Mouse (Mus musculus) left cerebral cortex, adult 9 months (tissue): ENCODE measurements around the gene Sec14l2.
"Not testable (repeated sequence)": the region's sequence is repeated elsewhere in the genome, so short reads cannot be mapped to it uniquely, and the experiment has no call there.

ENCODE experiments used
- DNase-seq, 2 experiments: peaks; one replicate each; pipeline ENCODE4 v3.0.0; 2022; ENCODE audit warnings: low spot score in 2 of 2

Gene Sec14l2

GRCm38 (mm10) chr11:4133450-4133849 lies 10.2 kb upstream of the Sec14l2 start:
- DNase-seq = no peak

DNA sequence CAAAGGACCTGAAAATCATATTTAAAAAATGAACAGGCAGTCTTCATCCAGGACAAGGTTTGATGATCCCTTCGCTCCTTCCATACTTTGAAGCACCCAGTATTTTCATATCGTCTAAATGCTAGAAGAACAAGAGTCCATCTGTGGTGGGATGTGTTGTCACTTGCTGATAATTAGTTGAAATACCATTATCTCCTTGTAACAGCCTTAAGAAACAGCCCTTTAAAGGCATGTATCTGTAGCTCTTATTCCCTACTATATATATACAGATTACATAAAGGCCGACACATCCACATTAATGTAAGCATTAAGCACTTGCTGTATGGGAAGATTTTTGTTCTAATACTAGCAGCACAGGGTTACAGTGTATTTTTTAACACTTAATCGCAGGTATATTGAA lies 5.2 kb upstream of the Sec14l2 start:
- not testable (repeated sequence) for DNase-seq

GRCm38 (mm10) chr11:4127059-4127458 lies 3.8 kb upstream of the Sec14l2 start:
- no peak for DNase-seq

- DNase-seq = peak in 1 of 2 experiments; percentile 58
Observed at GRCm38 (mm10) chr11:4123922-4124321, 707 bp upstream of the Sec14l2 start.

DNA sequence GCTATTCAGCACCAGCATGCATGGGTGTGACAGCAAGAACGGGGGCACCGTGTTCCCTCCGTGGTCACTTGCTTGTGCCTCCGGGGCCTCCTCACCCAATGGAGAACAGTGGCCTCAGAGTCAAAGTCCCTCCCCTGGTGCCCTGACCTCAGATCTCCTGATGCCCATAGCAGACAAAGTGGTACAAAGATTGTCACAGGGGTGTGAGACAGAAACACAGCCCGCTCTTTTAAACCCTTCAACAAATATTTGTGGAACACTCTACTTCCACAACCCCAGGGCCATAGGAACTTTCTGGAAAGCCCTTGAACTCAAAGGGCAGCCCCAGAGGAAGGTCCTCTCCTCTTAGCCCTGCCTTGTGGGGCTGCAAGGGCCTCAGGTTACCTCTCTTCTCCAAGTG lies 989 bp downstream of the Sec14l2 start:
- DNase-seq = no peak

DNA sequence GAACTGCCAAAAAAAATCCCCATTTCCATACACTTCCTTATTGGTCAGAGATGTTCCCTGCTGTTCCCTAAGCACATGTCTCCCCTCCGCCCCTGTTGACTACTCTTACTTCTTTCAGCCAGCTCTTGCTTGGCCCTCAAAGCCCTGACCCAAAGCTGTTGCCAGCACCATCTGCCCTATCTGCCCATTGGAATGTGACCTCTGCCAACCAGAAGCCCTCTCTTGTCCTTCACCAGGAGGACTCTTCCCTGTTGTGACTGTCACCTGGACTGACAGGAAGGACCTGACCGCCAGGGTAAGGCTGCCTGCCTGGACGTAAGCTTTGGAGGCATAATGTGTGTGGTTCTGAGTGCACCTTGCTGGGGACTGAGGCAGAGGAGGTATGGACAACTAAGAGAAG lies 1.5 kb downstream of the Sec14l2 start:
- no peak for DNase-seq

GRCm38 (mm10) chr11:4119635-4120034 lies 3.6 kb downstream of the Sec14l2 start:
- DNase-seq = no peak

- DNase-seq = peak in 1 of 2 experiments; percentile 84
Observed at GRCm38 (mm10) chr11:4118081-4118921, 4.9 kb downstream of the Sec14l2 start.

DNA sequence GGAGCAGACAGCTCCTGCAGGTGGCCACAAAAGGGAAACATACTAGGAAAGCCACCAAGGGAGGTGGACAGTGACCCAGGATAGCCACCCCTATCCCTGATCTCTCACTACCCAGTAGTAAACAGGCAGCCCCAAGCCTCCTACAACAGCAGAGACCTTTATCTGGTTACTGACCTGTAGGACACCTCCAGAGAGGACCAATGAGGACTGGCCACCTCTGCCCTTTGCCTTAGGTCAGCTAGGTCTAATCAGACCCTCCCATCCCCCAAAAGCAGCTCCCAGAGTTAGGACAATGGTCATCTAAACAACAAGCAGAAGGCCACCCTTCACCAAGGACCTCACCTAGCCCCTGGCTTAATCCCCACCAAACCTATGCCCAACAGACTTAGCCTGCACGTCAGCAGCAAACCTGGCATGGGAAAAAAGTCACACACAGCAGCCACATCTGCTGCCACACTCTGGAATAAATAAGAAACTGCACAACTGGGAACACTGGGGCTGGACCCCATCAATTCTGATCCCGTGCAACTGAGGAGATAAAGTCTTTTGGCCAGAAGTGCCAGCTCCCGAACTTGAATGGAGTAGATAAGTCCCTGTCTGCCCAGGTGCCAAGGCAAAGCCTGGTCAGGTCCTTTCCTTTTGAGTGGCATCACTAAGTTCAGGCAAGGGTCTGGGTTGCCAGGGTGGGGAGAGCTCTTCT lies 5.7 kb downstream of the Sec14l2 start:
- no peak for DNase-seq

- DNase-seq = peak in 1 of 2 experiments; percentile 71
Observed at GRCm38 (mm10) chr11:4116458-4117141, 6.6 kb downstream of the Sec14l2 start.

GRCm38 (mm10) chr11:4115407-4115806 lies 7.8 kb downstream of the Sec14l2 start:
- DNase-seq = peak in 1 of 2 experiments; percentile 39

GRCm38 (mm10) chr11:4114541-4114940 lies 8.7 kb downstream of the Sec14l2 start:
- DNase-seq = not testable (repeated sequence)

DNA sequence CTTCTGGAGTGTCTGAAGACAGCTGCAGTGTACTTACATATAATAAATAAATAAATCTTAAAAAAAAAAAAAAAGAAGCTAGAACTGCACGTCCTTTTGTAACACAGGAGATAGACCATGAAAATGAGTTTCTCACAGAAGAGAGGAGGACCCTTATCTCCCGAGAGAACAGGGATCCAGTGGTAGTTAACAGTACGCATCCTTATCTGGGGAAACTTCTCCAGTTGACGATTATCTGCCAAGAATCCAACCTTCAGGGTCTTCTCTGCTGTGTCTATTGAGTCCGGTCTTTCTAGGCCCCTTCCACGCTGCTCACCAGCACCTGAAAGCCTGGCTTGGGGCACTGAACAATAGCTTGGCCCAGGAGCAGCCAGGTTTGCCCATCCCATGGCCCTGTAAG lies 9.2 kb downstream of the Sec14l2 start:
- no peak for DNase-seq

DNA sequence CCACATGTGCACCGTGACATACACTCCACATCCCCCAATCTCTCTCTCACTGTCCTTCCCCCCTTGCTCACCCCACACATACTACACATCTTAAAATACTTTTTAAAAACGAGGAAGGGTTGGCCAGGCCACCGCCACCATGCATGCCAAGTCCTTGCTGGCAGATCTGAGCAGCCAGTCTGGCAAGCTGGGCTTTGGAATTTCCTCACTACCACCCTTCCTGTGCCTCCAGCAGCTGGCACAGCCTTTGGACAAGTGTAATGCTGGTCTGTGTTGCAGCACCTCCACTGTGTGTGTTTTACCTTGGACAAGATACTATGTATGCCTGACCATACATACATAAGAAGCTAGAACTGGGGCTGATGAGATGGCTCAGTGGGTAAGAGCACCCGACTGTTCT lies 9.7 kb downstream of the Sec14l2 start:
- DNase-seq = no peak

- DNase-seq = no peak
Observed at GRCm38 (mm10) chr11:4112861-4113260, 10.4 kb downstream of the Sec14l2 start.

DNA sequence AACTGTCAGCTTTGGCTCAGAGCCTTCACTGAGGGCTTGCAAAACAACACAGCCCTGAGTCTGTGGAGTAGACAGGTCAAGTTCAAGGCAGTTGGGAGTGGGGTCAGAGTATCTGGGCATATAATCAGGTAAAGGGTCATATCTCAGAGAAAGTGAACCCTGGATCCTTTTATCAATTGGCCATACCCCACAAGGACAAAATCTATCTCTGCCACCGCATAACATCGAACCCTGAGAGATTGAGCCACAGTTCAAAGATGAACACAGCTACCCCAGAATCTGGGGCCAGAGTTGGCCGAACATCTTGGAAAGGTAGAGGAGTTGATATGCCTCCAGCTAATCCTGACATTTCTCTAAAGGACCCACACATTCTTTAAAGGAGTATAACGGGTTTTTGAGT lies 11.2 kb downstream of the Sec14l2 start:
- DNase-seq = no peak

GRCm38 (mm10) chr11:4108691-4109090 lies 14.5 kb downstream of the Sec14l2 start:
- DNase-seq = no peak

DNA sequence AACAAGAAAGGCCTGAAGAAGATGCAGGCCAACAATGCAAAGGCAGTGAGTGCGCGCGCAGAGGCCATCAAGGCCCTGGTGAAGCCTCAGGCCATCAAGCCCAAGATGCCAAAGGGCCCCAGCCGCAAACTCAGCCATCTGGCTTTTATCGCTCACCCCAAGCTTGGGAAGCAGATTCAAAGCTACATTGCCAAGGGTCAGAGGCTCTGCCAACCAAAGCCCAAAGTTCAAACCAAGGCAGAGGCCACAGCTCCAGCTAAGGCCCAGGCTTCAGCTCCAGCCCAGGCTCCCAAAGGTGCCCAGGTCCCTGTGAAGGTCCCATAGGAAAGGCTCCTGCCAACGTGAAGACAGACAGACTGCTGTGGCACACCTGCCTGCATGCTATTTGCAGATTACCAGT lies 15.3 kb downstream of the Sec14l2 start:
- not testable (repeated sequence) for DNase-seq

DNA sequence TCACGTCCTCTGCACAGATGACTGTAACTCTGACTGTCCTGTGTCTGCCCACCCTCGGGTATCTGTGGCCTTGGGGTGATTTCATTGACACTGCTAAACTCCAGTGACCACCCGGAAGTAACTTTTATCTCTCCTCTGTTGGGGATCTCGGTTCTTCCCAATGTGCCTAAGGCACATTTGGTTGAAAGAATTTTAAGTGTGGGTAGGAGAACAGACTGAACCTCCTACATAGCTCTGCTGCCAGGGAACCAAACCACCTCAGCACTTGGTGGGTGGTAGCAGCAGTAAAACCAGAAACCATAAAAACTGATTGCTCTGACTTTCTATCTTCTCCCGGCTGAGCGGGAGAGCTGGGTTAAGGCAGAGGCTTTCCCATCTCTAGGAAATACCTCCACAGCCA lies 17.8 kb downstream of the Sec14l2 start:
- peak; percentile 50 to 75 for DNase-seq

DNA sequence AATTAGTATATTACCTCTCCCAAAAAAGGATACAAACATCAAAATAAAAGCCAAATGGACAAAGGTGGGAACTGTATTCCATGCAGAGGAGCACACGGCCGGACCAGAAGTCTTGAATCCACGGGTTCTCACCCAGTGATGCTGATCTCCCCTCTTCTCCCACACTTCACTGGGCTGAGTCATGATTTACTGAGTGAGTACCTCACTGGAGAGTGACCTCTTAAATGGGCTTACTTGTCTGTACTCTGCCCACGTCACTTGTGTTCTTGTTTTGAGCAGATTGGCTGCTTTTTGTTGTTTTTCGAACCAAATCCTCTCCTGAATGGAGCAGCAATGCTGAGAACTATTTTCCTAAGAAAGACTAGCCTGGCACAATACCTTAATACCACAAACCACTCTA lies 18.2 kb downstream of the Sec14l2 start:
- DNase-seq = no peak

DNA sequence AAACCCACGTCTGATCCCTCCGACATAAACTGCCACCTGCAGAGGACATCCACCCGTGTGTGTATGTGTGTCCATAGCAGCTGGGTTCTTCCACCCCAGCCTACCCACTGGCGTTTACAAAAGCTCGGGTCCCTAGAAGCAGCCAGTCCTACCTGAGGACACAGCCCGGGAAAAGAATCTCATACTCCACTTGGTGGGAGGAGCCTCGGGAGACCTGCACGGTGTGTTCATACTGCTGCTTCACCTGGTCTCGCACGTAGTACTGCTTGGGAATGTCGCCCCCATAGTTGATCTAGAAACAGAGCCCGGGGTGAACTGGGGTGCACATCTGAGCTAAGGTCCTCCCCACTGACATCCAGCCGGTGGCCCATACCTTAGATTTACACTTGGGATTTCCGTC lies 19.7 kb downstream of the Sec14l2 start:
- no peak for DNase-seq

DNA sequence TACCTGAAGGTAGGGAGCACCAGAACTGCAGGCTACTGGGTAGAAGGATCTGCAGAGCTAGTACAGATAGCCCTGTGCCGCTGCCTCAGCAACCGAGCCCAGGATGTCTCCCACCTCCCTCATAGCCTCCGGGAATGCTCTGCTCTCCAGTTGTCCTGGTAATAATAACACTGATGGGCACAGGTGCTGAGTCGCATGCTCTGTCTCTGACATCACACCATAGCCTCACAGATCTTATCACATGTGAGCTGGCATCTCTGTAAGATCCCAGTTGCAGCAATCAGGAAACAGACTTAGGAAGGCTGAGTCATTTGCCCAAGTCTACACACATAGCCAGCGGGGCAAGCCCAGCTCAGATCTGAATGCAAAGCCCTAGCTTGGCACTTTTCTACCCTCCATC lies 21.4 kb downstream of the Sec14l2 start:
- DNase-seq = no peak
